Mouse (Mus musculus): ENCODE results near the gene Nudt16l1. TPM values are rescaled to one million over a fixed set of nuclear protein-coding genes. Genes with fewer than 3 reads are reported as not detected.
A peak's percentile ranks its signal among the peaks of the same experiment; 100 is the strongest.

Gene Nudt16l1
- polyA plus RNA-seq, 1 experiment from 2014 or later: 151 TPM

- H3K27ac ChIP-seq (replicated peaks): no peak overlapping the region
- H3K9me3 ChIP-seq: no peaks in the 10 kb centered on the region
- no peaks in the 10 kb centered on the region for H3K27me3 ChIP-seq (replicated peaks; ENCODE audit: low read depth, poor library complexity, severe bottlenecking)
- no peak overlapping the region for H3K4me3 ChIP-seq
- DNase-seq (ENCODE audit: low spot score): no peak
- no peaks in the 10 kb centered on the region for H3K36me3 ChIP-seq (replicated peaks)
- peaks cover 7% of the 10 kb centered on the region for H3K4me1 ChIP-seq
- WGBS: 89% methylated on average over 5 of the region's 5 CpGs
These were observed 30.7 kb downstream of the Nudt16l1 start for GRCm38 (mm10) chr16:4969055-4969843.

GRCm38 (mm10) chr16:4971626-4972025, 33.1 kb downstream of the Nudt16l1 start:
- 76% methylated on average over 4 of the region's 4 CpGs for WGBS

GRCm38 (mm10) chr16:4974521-4974920, 36.0 kb downstream of the Nudt16l1 start:
- WGBS: 85% methylated on average over 5 of the region's 5 CpGs
- Histone ChIP-seq H3K27ac (replicated peaks) (no peak overlapping the region), H3K4me1 (no peaks in the 10 kb centered on the region), H3K4me3 (no peak overlapping the region), H3K9me3 (no peaks in the 10 kb centered on the region), H3K27me3 (replicated peaks; ENCODE audit: low read depth, poor library complexity, severe bottlenecking) (no peaks in the 10 kb centered on the region), H3K36me3 (replicated peaks) (no peaks in the 10 kb centered on the region)
- no peak for DNase-seq (ENCODE audit: low spot score)

More at GRCm38 (mm10) chr16:4971626-4972025, 33.1 kb downstream of the Nudt16l1 start:
- Histone ChIP-seq H3K4me3 (no peak overlapping the region), H3K4me1 (no peaks in the 10 kb centered on the region), H3K27me3 (replicated peaks; ENCODE audit: low read depth, poor library complexity, severe bottlenecking) (no peaks in the 10 kb centered on the region), H3K27ac (replicated peaks) (no peak overlapping the region), H3K36me3 (replicated peaks) (no peaks in the 10 kb centered on the region), H3K9me3 (no peaks in the 10 kb centered on the region)
- DNase-seq (ENCODE audit: low spot score): no peak

- H3K27ac ChIP-seq (replicated peaks): no peak overlapping the region
- no peak for DNase-seq (ENCODE audit: low spot score)
- H3K4me3 ChIP-seq: no peak overlapping the region
- H3K36me3 ChIP-seq (replicated peaks): no peaks in the 10 kb centered on the region
- WGBS: 77% methylated on average over 2 of the region's 2 CpGs
- no peaks in the 10 kb centered on the region for H3K9me3 ChIP-seq
- no peaks in the 10 kb centered on the region for H3K27me3 ChIP-seq (replicated peaks; ENCODE audit: low read depth, poor library complexity, severe bottlenecking)
- H3K4me1 ChIP-seq: no peaks in the 10 kb centered on the region
These were observed 37.6 kb downstream of the Nudt16l1 start for GRCm38 (mm10) chr16:4976180-4976579.

GRCm38 (mm10) chr16:4978275-4979051, 39.9 kb downstream of the Nudt16l1 start:
- no peak for DNase-seq (ENCODE audit: low spot score)
- WGBS: 73% methylated on average over 5 of the region's 5 CpGs
- H3K4me3 ChIP-seq: no peak overlapping the region
- no peaks in the 10 kb centered on the region for H3K9me3 ChIP-seq
- H3K36me3 ChIP-seq (replicated peaks): no peaks in the 10 kb centered on the region
- no peak overlapping the region for H3K27ac ChIP-seq (replicated peaks)
- no peaks in the 10 kb centered on the region for H3K27me3 ChIP-seq (replicated peaks; ENCODE audit: low read depth, poor library complexity, severe bottlenecking)
- no peaks in the 10 kb centered on the region for H3K4me1 ChIP-seq

GRCm38 (mm10) chr16:4979755-4980380, 41.3 kb downstream of the Nudt16l1 start:
- Histone ChIP-seq H3K9me3 (no peaks in the 10 kb centered on the region), H3K27ac (replicated peaks) (no peak overlapping the region), H3K27me3 (replicated peaks; ENCODE audit: low read depth, poor library complexity, severe bottlenecking) (no peaks in the 10 kb centered on the region), H3K4me1 (no peaks in the 10 kb centered on the region), H3K36me3 (replicated peaks) (no peaks in the 10 kb centered on the region), H3K4me3 (no peak overlapping the region)
- 75% methylated on average over 4 of the region's 4 CpGs for WGBS
- DNase-seq (ENCODE audit: low spot score): peak; percentile 18

- Histone ChIP-seq H3K9me3 (no peaks in the 10 kb centered on the region), H3K27ac (replicated peaks) (no peak overlapping the region), H3K36me3 (replicated peaks) (no peaks in the 10 kb centered on the region), H3K4me3 (no peak overlapping the region), H3K4me1 (no peaks in the 10 kb centered on the region), H3K27me3 (replicated peaks; ENCODE audit: low read depth, poor library complexity, severe bottlenecking) (no peaks in the 10 kb centered on the region)
- 90% methylated on average over 12 of the region's 12 CpGs for WGBS
- no peak for DNase-seq (ENCODE audit: low spot score)
These were observed 46.2 kb downstream of the Nudt16l1 start for GRCm38 (mm10) chr16:4984717-4985116.

Other genes starting within 250 kb of the Nudt16l1 start
- 218 and 228 TPM in 2 replicates for gene Nmral1, start 219.4 kb upstream of the Nudt16l1 start, polyA plus RNA-seq (2016; fragmentation: Nextera tagmentation; extraction: Ambion mirVana)
- 84.6 and 91.9 TPM in 2 replicates for gene Hmox2, start 212.4 kb upstream of the Nudt16l1 start, polyA plus RNA-seq (2016; fragmentation: Nextera tagmentation; extraction: Ambion mirVana)
- gene Cdip1, start 148.5 kb upstream of the Nudt16l1 start, polyA plus RNA-seq (2016; fragmentation: Nextera tagmentation; extraction: Ambion mirVana): 112 and 116 TPM in 2 replicates
- gene 4930562C15Rik, start 103.3 kb upstream of the Nudt16l1 start, polyA plus RNA-seq (2016; fragmentation: Nextera tagmentation; extraction: Ambion mirVana): 0.25 and 0.66 TPM in 2 replicates
- gene Ubald1, start 58.4 kb upstream of the Nudt16l1 start, polyA plus RNA-seq (2016; fragmentation: Nextera tagmentation; extraction: Ambion mirVana): 44.0 and 46.2 TPM in 2 replicates
- gene Mgrn1, start 52.5 kb upstream of the Nudt16l1 start, polyA plus RNA-seq (2016; fragmentation: Nextera tagmentation; extraction: Ambion mirVana): 64.9 and 72.0 TPM in 2 replicates
- gene Anks3, start 25.4 kb downstream of the Nudt16l1 start, polyA plus RNA-seq (2016; fragmentation: Nextera tagmentation; extraction: Ambion mirVana): 45.3 and 45.8 TPM in 2 replicates
- gene Sept12, start 59.1 kb downstream of the Nudt16l1 start, polyA plus RNA-seq (2016; fragmentation: Nextera tagmentation; extraction: Ambion mirVana): not detected in 2 replicates
- 3.4 and 3.6 TPM in 2 replicates for gene Smim22, start 68.5 kb downstream of the Nudt16l1 start, polyA plus RNA-seq (2016; fragmentation: Nextera tagmentation; extraction: Ambion mirVana)
- 63.6 and 66.2 TPM in 2 replicates for gene Rogdi, start 74.8 kb downstream of the Nudt16l1 start, polyA plus RNA-seq (2016; fragmentation: Nextera tagmentation; extraction: Ambion mirVana)
- gene Glyr1, start 111.1 kb downstream of the Nudt16l1 start, polyA plus RNA-seq (2016; fragmentation: Nextera tagmentation; extraction: Ambion mirVana): 211 and 221 TPM in 2 replicates
- 18.5 and 20.0 TPM in 2 replicates for gene Ubn1, start 111.3 kb downstream of the Nudt16l1 start, polyA plus RNA-seq (2016; fragmentation: Nextera tagmentation; extraction: Ambion mirVana)
- gene Ppl, start 193.7 kb downstream of the Nudt16l1 start, polyA plus RNA-seq (2016; fragmentation: Nextera tagmentation; extraction: Ambion mirVana): 1.8 and 2.4 TPM in 2 replicates
- gene Sec14l5, start 208.3 kb downstream of the Nudt16l1 start, polyA plus RNA-seq (2016; fragmentation: Nextera tagmentation; extraction: Ambion mirVana): 0.10 and 0.16 TPM in 2 replicates